Mouse (Mus musculus): ENCODE data around the gene Rad51c.

The Rad51c gene

DNA sequence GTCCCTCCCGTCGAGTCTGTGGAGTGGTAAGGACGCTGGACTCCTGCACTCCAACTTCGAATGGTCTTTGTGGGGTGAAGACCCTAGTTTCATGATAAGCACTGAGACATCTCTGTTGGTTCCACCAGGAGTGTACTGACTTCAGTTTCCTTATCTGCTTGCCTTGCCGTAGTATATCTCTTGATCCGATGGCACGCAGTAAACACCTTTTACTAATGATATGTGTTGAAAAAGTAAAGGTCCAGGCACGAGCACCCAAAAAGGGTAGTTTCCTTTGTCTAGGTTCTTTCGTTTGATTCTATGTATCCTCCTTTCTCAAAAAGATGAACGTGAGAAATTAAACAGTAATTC is 45.5 kb downstream of the Rad51c start:
- no peak for DNase-seq

GRCm38 (mm10) chr11:87358331-87359261 is 46.2 kb downstream of the Rad51c start, which contains the start of gene Ppm1e:
Gene Ppm1e (minus strand): TSS chr11:87359023.
- peak; percentile 89 for DNase-seq

DNA sequence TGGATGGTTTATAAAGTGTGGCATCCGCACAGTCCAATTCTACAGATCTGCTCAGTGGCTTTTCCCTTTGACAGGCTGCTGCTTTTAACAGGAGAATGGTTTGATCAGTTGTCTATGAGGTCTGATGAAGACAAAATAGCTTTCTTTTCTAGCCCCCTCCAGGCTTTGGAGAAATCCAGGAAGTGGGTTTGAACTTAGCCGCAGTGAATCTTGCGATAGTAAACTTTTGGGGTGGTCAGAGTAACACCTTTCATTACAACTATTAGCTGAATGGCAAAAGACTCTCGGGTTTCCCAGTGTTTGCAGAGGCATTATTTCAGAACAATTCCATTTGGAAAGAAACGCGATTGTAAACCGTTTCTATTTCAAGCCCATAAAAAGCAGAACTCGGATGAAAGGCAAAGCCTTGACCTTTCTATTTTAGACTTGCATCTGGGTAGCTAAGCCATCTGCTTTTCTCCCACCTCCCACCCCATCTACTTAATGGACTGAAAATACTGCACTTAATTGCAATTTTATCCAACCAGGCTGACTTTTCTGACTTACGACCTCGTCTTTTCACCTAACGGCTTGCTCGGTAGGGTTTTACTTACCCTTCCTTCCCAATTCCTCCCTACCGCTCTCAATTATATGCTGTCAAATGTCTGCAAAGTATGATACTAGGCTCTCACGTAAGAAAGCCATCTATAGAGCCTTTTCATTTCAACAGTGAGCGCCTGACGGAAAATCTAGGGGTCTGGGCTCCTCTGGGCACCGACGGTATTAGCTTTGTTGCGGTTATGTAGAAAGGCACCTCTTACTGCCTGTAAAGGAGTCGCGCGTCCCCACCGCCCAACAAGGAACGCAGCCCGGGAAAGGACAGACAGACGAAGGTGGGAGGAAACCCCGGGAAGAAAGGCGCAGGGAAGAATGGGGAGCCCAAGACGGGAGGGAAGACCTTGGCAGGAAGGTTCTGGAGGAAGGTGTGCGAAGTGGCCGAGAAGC is 47.1 kb downstream of the Rad51c start:
- peak; percentile 35 for DNase-seq

DNA sequence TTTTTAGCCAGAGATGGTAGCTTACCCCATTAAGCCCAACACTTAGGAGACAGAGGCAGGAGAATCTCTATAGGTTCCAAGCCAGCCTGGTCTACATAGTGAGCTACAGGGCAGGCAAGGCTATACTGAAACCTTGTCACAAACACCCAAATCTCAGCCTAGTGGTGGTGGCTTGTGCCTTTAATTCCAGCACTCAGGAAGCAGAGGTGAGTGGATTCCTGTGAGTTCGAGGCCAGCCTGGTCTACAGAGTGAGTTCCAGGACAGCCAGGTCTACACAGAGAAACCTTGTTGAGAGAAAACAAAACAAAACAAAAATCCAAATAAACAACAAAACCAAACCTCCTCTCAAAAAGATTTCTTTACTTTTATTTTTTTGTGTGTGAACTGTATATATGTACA is 49.9 kb downstream of the Rad51c start:
- no peak for DNase-seq

- no peak for DNase-seq
Observed at GRCm38 (mm10) chr11:87353646-87354170, 51.0 kb downstream of the Rad51c start.
